Mouse (Mus musculus): ENCODE measurements around the gene Cpe.
"Not testable (repeated sequence)": the region's sequence is repeated elsewhere in the genome, so short reads cannot be mapped to it uniquely, and the experiment has no call there.

The Cpe gene

DNA sequence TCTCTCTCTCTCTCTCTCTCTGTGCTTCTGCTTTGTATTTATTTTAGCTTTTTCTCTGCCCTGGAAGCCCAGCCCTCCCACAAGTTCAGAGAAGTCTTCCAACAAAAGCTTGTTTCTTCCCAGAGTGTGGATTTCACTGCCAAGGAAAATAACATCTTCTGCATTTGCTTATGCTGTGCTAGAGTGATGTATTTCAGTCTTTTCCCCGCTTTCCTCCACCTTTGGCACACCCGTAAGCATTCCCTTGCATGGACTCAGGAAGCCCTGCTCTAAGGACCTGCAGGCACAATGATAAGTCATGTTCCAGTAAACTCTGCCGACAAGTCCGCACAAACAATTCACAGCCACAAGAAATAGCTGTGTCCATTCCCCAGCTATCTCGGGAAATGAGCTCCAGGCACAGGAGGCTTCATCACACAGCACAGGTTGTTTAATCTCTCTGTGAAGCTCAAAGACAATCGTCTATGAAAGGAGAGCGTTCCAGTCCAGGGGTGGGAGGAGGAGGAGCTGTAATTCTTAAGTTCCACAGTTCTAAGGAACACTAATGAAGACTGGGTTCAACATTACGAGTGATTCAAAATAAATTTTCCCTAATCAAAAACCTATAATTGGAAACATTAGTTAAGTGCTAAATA, 17.8 kb downstream of the Cpe start:
- no peak for DNase-seq

- no peak for DNase-seq
Observed at GRCm38 (mm10) chr8:64672920-64673319, 19.9 kb downstream of the Cpe start.

GRCm38 (mm10) chr8:64671937-64672336, 20.9 kb downstream of the Cpe start:
- DNase-seq: no peak

DNA sequence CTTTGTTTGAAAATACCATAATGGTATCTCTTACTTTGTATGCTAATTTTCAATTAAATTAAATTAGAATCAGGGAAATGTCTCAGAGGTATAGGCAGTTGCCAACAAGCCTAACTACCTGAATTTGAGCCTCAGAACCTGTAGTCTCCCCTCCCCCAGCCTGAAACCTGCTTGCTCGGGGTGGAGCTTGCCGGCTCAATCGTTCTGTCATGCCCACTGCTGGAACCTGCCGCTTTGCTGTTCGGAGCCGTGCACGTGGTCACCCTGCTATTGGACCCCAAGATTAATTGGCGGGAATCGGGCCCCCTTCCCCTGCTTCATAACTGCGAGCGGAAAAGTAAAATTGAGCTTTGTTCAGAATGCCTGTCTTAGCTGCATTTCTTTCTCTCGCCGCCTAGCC, 26.5 kb downstream of the Cpe start:
- not testable (repeated sequence) for DNase-seq

DNA sequence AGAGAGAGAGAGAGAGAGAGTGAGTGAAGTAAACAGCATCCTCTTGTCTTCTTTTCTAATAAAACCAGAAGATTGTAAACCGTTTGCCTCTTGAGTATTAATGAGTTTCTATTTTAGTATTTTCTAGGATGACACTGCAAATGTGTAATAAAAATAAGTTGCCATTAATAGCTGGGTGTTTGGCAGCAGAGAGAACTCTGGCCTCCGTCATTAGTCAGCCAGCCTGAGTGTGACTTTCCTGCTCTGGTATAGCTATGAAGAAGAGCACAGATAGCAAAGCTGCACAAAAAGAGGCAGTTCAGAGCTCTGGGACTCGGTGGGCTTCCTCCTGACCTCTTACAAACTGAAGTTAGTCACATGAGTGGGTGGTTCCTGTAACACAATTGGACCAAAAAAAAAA, 27.3 kb downstream of the Cpe start:
- peak; percentile 70 for DNase-seq

DNA sequence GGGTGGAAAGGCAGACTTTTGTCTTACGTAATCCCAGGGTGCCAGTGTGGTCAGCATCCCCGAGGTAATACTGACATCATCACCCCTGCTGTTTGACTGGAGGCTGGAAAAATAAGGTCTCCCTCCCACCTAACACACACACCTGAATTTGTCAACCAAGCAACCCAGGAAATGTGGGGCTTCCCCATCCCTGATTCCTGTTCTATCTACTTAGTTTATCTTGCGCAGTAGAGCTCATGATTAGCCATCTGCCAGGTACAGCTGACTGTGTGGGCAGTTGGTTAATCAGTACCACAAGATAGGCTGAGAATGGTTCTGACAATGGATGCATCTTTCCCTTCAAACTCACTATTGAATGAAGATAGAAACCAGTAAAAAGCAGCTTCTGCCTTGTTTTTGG, 28.0 kb downstream of the Cpe start:
- peak; percentile 89 for DNase-seq

DNA sequence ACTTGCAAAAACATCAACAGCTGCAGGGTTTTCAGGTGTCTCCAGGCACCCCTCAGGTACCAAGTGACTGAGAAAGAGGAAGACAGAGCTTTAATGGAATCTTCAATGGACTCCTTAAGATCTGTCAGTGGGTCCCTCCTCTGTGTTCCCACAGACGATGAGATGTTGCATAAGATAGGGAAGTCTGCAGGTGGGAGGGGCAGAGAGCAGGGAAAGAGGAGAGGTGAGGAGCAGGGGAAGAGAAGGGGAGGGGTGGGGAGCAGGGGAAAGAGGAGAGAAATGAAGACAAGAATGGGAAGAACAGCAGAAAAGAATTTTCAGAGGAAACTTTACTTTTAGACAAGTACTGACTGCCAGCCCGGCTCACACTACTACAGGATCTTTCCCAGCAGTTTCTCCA, 28.5 kb downstream of the Cpe start:
- DNase-seq: peak; percentile 50

DNA sequence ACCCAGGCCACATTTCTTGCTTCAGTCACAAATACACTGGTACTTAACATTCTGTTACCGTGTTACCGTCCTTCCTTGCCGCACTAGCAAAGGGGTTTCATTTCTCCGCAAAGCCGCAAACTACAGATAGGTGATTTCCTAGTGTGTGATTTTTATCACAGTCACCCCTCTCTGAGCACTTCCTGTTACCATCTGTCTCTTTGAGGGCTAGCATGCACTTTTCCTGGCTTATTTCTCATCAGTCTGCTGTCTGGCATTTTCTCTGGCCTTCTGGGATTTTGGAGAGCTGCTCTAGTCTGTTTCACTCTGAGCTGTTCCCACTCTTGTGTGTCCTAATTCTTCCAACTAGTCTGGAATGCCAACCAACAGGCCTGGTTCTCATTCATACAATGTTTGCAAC, 33.8 kb downstream of the Cpe start:
- DNase-seq: peak; percentile 92

GRCm38 (mm10) chr8:64657980-64658401, 34.9 kb downstream of the Cpe start:
- no peak for DNase-seq

DNA sequence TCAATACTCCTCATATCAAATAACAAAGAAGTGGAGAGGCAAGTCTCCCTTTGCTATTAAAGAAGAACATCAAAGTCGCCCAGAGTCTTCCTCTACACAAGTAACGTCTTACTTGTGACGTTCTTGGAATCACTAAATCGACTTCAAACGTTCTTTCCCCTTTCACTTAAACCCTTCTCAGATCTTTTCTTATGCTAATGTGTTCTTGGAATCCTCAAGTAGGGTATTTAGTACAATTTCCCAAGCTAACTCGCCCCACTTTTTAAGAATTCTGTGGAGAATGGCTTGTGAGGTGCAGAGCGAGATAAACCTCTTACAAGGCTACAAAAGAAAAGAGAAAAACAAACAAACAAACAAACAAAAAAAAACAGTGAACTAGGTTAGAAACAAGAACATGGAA, 35.3 kb downstream of the Cpe start:
- no peak for DNase-seq

DNA sequence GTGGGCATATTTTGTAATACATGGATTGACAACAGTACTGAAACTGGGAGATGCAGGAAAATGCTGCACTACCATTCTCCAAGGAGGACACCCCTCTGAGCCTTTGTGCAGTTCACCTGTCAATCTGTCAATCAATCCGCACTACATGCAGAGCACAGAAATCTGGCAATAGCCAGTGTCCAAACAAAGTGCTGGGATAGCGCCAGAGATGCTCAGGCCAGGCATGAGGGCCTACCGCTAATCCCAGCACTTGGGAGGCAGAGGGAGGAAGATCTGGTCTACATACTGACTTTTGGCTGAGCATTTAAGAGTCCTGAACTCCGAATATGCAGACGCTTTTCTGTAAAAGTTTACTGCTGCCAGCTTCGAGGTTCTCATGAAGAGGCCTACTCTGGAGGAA, 37.0 kb downstream of the Cpe start:
- DNase-seq: no peak

DNA sequence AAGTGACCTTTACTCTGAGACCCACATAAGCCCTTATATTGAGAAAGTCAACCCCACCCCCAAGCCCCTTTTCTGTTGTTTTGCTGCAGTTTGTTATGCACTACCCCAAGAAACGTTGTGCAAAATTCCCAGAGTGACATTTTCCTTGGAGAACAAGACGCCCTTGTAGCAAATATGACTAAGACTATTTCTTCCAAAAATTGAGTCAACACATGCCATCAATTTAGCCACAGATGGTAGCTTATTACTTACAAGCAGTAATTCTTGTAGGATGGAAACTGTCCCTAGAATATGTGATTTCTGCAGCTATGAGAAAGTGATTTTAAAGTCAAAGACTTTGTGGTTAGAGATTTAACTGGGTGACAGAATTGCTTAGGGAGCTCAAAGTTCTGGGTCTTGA, 37.8 kb downstream of the Cpe start:
- DNase-seq: no peak

- no peak for DNase-seq
Observed at GRCm38 (mm10) chr8:64652285-64652684, 40.6 kb downstream of the Cpe start.

GRCm38 (mm10) chr8:64648063-64648462, 44.8 kb downstream of the Cpe start:
- DNase-seq: no peak

DNA sequence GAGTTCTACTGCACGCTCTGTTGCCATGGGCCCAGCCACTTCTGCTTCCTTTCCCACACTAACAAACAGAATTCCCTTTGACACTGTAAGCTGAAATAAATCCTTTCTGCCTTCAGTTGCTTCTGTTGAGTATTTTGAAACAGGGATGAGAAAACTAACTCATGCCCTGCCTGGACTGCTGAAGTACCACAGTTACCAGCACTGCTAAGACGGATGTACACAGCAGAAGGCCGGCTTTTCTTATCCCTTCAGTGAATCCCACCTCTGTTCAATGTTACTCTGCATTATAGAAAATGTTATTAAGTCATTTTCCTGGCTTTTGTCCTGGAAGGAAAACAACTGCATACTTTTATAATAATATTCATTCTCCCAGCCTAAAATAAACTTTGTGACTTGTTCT, 45.7 kb downstream of the Cpe start:
- no peak for DNase-seq

DNA sequence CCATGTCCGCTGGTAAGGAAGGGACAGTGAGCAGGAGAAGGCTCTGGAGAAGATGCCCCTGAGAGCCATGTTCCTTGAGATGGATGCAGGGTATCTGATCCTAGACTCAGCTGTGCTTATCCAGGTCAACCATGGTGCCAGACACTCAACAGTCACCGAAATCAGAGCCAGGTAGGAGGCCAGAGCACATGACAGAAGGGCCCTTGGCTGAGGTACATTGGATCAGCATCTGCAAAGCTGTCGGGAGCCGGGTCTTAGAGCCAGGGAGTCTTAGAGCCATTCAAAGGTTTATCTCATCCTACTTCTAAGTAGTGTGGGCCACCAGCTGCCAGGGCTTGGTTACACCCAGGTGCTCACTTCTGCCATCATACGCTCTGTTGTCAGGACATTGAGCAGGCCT, 46.4 kb downstream of the Cpe start:
- DNase-seq: no peak

DNA sequence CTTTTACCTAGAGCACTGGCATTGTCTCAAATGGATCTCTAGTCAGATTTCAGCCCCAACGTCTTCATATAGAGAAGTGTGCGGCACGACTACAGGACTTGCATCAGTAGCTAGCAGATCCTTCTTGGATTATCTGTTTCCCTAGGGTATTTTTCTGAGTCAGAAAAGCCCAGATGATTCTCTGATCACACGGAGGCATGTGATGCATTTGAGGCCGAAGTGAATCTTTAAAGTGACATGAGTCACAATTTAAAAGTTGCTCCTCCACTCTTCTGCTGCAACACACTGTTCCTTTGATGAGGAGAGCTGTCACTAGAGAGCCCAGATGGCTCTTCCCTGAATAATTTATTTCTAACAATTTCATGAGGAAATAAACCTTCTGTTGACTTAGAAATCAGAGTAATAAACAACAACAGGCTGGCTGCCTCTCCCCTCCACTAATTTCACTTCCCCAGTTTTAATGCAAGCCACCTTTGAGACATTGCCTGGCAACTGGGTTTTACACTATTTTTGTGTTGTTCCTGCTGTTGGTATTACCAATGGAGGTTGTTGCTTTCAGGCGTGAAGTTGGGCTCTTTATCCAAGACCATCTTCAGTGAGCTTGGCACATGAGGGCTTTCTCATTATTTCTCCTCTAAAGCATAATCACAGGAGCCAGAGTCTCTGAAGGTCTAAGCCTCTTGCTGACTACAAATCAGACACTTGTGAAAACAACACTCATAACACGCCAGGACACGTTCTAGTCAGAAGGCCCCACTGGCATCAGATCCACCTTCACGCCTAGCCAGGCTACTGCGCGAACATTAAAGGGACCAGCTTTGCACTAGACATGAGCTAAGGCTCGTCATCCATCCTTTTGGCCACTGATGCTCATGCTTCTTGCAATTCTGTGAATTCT, 48.5 kb downstream of the Cpe start:
- no peak for DNase-seq

GRCm38 (mm10) chr8:64643382-64643781, 49.5 kb downstream of the Cpe start:
- DNase-seq: no peak

DNA sequence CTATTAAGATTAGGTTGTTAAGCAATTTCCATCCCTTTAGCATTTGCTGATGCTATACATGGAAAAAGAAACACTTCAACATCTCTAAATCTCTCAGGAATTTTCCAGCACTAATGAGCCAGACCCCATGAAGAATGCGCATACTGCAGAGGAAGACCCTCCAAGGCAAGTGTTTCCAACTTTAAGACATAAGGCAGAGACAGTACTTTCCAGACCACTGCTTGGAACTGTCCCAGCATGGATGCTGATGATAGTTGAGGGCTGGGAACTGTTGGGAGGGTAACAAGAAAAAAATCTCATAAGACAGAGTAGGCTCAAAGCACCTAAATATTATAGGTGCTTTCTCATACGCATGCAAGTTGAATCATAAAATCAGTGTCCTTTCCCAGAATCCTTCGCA, 50.1 kb downstream of the Cpe start:
- DNase-seq: no peak

GRCm38 (mm10) chr8:64640599-64640998, 52.3 kb downstream of the Cpe start:
- DNase-seq: no peak

- no peak for DNase-seq
Observed at GRCm38 (mm10) chr8:64639676-64640075, 53.2 kb downstream of the Cpe start.

GRCm38 (mm10) chr8:64634901-64635300, 58.0 kb downstream of the Cpe start:
- DNase-seq: no peak

- peak; percentile 78 for DNase-seq
Observed at GRCm38 (mm10) chr8:64634131-64634865, 58.6 kb downstream of the Cpe start.

DNA sequence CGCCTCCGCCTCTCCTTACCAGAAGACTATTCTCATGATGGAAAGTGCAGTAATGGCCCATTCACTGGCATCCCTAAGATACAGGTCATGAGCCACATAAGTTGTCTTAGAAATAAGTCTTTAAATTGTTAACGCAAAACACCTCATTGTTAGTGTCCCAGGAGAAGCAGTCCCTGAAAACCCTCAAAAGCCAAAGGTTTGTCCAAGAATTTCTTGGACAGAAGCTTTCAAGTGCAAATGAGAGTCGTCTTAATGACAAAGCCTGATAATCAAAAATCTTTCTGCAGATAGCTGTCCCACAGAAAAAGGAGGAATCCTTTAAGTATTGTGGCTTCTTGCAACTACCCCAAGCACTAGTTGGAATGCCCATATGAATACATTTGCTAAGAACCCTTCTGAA, 60.7 kb downstream of the Cpe start:
- no peak for DNase-seq
